Mouse (Mus musculus) stomach, postnatal 0 days (tissue): ENCODE data around the gene Plcb1.

Experiments
- CTCF ChIP-seq: IDR thresholded peaks from 2 replicates; pipeline ENCODE4 v1.5.1; 2016; ENCODE audit warnings: antibody characterized with exemption, low read depth, mild to moderate bottlenecking, moderate library complexity
- EP300 ChIP-seq: optimal IDR thresholded peaks from 2 replicates; pipeline ENCODE3; 2016; ENCODE audit warnings: antibody characterized with exemption

- no peak for TF ChIP-seq CTCF
- no peak for TF ChIP-seq EP300
These were observed 721.2 kb downstream of the Plcb1 start for GRCm38 (mm10) chr2:135507111-135507510.
